Mouse (Mus musculus): ENCODE results near the gene Lmx1a. TPM values are rescaled to one million over a fixed set of nuclear protein-coding genes. Genes with fewer than 3 reads are reported as not detected.

Lmx1a gene
- polyA plus RNA-seq, 1 experiment, result 0.18 TPM

GRCm38 (mm10) chr1:167736793-167737192 is 47.8 kb downstream of the Lmx1a start:
- TF ChIP-seq POLR2A (IDR thresholded peaks at IDR 0.05; ENCODE audit: insufficient read depth, low read length) (no peak), EP300 (IDR thresholded peaks at IDR 0.05; ENCODE audit: insufficient read depth, low read depth, low read length) (no peak), CTCF (IDR thresholded peaks at IDR 0.05; ENCODE audit: low read depth, low read length) (no peak)
- no peaks in the 10 kb centered on the region for H3K9me3 ChIP-seq (replicated peaks; ENCODE audit: control insufficient read depth, insufficient read depth, low read length, poor library complexity, severe bottlenecking)
- H3K27me3 ChIP-seq (ENCODE audit: control insufficient read depth, insufficient read depth, low read length, poor library complexity, severe bottlenecking), result no peaks in the 10 kb centered on the region
- no peak overlapping the region for H3K9ac ChIP-seq (ENCODE audit: low read depth, poor library complexity, severe bottlenecking)
- H3K36me3 ChIP-seq (ENCODE audit: control insufficient read depth, insufficient read depth, low read length, poor library complexity, severe bottlenecking), result no peaks in the 10 kb centered on the region
- no peak overlapping the region for H3K4me3 ChIP-seq (ENCODE audit: low read depth, low read length)
- H3K4me1 ChIP-seq (ENCODE audit: control insufficient read depth, insufficient read depth, low read length), result no peaks in the 10 kb centered on the region
- H3K27ac ChIP-seq (ENCODE audit: insufficient read depth, low read length), result no peak overlapping the region

DNA sequence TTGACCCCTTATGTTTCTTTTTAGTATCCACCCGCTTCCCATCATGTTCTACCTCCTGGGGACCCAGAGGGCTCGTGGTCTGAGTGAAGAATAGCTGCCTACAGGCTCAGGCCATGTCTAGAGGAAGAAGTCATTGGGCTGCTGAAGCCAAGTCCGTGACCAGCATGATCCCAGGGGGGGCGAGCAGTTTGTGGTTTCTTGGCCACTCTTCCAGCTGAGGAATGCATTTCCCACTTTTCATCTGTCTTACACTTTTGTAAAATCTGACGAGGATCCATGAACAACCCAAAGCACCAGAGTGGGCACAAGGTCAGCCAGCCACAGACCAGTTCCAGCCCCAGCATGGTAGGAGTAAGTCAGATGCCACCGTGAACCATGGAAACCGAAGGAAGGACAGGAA is 50.2 kb downstream of the Lmx1a start:
- Histone ChIP-seq H3K4me1 (ENCODE audit: control insufficient read depth, insufficient read depth, low read length) (no peaks in the 10 kb centered on the region), H3K9ac (ENCODE audit: low read depth, poor library complexity, severe bottlenecking) (no peak overlapping the region), H3K9me3 (replicated peaks; ENCODE audit: control insufficient read depth, insufficient read depth, low read length, poor library complexity, severe bottlenecking) (no peaks in the 10 kb centered on the region), H3K36me3 (ENCODE audit: control insufficient read depth, insufficient read depth, low read length, poor library complexity, severe bottlenecking) (no peaks in the 10 kb centered on the region), H3K4me3 (ENCODE audit: low read depth, low read length) (no peak overlapping the region), H3K27me3 (ENCODE audit: control insufficient read depth, insufficient read depth, low read length, poor library complexity, severe bottlenecking) (no peaks in the 10 kb centered on the region; the same call in 1 of the 2 replicates), H3K27ac (ENCODE audit: insufficient read depth, low read length) (no peak overlapping the region)
- TF ChIP-seq POLR2A (IDR thresholded peaks at IDR 0.05; ENCODE audit: insufficient read depth, low read length) (no peak), EP300 (IDR thresholded peaks at IDR 0.05; ENCODE audit: insufficient read depth, low read depth, low read length) (no peak), CTCF (IDR thresholded peaks at IDR 0.05; ENCODE audit: low read depth, low read length) (no peak)

DNA sequence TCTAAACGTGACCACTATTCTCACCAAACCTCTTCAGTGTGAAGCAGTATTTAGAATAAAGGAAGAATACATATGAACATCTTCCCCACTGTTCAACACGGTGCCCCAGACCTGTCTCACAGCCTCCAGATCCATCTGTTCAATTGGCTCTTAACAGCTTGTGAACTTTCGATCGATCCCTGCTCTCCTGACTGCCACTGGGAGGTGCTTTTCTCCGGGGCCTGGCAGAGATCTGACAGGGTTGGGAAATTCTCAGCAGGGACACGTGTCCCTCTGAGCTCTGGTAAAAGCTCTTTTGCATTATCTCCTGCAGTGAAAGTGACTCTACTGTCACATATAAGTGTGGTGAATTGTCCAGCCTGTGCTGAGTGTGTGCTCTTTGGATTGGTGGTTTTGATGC is 57.6 kb downstream of the Lmx1a start:
- Histone ChIP-seq H3K4me3 (ENCODE audit: low read depth, low read length) (no peak overlapping the region), H3K9ac (ENCODE audit: low read depth, poor library complexity, severe bottlenecking) (no peak overlapping the region), H3K27me3 (ENCODE audit: control insufficient read depth, insufficient read depth, low read length, poor library complexity, severe bottlenecking) (no peaks in the 10 kb centered on the region; the same call in 1 of the 2 replicates), H3K36me3 (ENCODE audit: control insufficient read depth, insufficient read depth, low read length, poor library complexity, severe bottlenecking) (no peaks in the 10 kb centered on the region), H3K9me3 (replicated peaks; ENCODE audit: control insufficient read depth, insufficient read depth, low read length, poor library complexity, severe bottlenecking) (no peaks in the 10 kb centered on the region), H3K27ac (ENCODE audit: insufficient read depth, low read length) (no peak overlapping the region), H3K4me1 (ENCODE audit: control insufficient read depth, insufficient read depth, low read length) (no peaks in the 10 kb centered on the region)
- TF ChIP-seq POLR2A (IDR thresholded peaks at IDR 0.05; ENCODE audit: insufficient read depth, low read length), result no peak
- no peak for TF ChIP-seq EP300 (IDR thresholded peaks at IDR 0.05; ENCODE audit: insufficient read depth, low read depth, low read length)
- no peak for TF ChIP-seq CTCF (IDR thresholded peaks at IDR 0.05; ENCODE audit: low read depth, low read length)

DNA sequence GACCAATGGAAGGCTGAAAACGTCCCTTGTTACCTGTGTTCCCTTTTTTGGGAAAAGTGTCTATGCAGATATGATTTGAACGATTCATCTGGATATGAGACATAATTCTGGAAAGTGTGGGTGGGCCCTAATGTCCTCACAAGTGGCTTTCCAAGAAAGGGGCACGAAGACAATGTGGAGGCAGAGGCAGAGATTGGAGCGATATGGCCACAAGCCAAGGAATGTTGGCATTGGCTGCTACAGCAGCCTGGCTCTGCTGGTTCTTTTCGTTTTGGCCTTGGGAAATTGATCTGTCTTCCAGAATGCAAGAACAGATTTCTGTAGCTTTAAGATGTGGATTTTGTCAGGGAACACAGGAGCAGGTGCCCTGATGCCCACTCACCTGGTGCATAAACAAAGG is 63.6 kb downstream of the Lmx1a start:
- Histone ChIP-seq H3K27ac (ENCODE audit: insufficient read depth, low read length) (no peak overlapping the region), H3K27me3 (ENCODE audit: control insufficient read depth, insufficient read depth, low read length, poor library complexity, severe bottlenecking) (no peaks in the 10 kb centered on the region), H3K9ac (ENCODE audit: low read depth, poor library complexity, severe bottlenecking) (no peak overlapping the region), H3K4me3 (ENCODE audit: low read depth, low read length) (no peak overlapping the region), H3K9me3 (replicated peaks; ENCODE audit: control insufficient read depth, insufficient read depth, low read length, poor library complexity, severe bottlenecking) (no peaks in the 10 kb centered on the region), H3K4me1 (ENCODE audit: control insufficient read depth, insufficient read depth, low read length) (no peaks in the 10 kb centered on the region), H3K36me3 (ENCODE audit: control insufficient read depth, insufficient read depth, low read length, poor library complexity, severe bottlenecking) (no peaks in the 10 kb centered on the region)
- no peak for TF ChIP-seq CTCF (IDR thresholded peaks at IDR 0.05; ENCODE audit: low read depth, low read length)
- no peak for TF ChIP-seq POLR2A (IDR thresholded peaks at IDR 0.05; ENCODE audit: insufficient read depth, low read length)
- TF ChIP-seq EP300 (IDR thresholded peaks at IDR 0.05; ENCODE audit: insufficient read depth, low read depth, low read length), result no peak

DNA sequence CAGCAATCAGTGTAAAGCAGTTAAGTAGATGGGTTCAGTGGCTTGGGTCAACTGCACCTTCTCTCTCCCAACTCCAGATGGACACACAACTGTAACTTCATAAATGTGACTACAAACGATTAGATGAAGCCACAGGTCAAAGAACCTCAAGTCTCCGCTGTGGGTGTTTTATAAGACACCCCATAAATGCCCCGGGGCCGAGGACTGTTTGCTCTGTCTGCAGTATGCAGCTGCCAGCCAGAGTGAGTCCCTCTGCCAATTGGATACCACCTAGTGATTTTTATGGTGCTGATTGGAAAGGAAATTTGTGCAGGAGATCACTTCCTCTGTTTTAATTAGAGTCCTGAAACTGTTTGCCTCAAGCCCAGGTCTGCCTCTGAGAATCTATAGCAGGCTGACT is 65.0 kb downstream of the Lmx1a start:
- Histone ChIP-seq H3K27me3 (ENCODE audit: control insufficient read depth, insufficient read depth, low read length, poor library complexity, severe bottlenecking) (no peaks in the 10 kb centered on the region), H3K4me3 (ENCODE audit: low read depth, low read length) (no peak overlapping the region), H3K4me1 (ENCODE audit: control insufficient read depth, insufficient read depth, low read length) (no peaks in the 10 kb centered on the region), H3K9ac (ENCODE audit: low read depth, poor library complexity, severe bottlenecking) (no peak overlapping the region), H3K36me3 (ENCODE audit: control insufficient read depth, insufficient read depth, low read length, poor library complexity, severe bottlenecking) (no peaks in the 10 kb centered on the region), H3K9me3 (replicated peaks; ENCODE audit: control insufficient read depth, insufficient read depth, low read length, poor library complexity, severe bottlenecking) (no peaks in the 10 kb centered on the region), H3K27ac (ENCODE audit: insufficient read depth, low read length) (no peak overlapping the region)
- TF ChIP-seq POLR2A (IDR thresholded peaks at IDR 0.05; ENCODE audit: insufficient read depth, low read length), result no peak
- no peak for TF ChIP-seq EP300 (IDR thresholded peaks at IDR 0.05; ENCODE audit: insufficient read depth, low read depth, low read length)
- TF ChIP-seq CTCF (IDR thresholded peaks at IDR 0.05; ENCODE audit: low read depth, low read length), result no peak

DNA sequence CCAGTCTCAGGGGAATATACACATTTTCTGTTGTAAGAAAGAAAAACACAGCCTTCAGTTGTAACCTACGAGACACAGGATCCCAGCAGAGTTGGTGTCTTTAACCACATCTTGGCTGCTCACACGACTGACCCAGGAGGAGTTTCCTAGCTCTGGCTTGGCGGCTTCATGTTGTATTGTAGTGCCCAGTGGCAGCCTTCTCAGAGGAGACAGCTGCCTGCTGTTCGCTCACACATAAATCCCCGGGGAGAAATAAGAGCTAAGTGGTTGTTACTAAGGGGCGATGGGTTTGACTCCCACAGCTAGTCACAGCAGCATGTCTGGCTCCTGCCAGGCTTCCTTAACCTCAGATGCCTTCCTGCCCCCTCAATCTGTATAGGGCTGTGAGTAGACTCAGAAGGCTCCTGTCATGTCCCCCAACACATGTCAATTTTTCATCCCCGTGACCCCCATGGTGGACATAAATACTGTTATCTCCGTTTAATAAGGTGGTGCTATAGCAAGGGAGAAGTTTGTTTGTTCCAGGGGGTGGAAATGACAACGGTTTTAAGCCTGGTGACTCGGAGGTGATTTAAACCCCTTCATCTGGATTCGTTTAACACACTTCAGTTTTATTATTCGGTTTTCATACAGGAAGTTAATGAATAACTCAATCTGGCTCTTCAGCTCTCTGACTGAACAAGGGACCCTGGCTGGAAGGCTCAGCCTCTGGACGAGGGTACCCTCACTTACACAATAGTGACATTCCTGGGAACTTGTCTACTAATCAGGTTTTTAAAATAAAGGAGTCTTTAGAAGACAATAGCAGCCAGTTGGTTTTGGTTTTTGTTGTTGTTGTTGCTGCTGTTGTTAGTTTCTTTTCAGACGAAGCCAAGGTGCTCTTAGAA is 65.8 kb downstream of the Lmx1a start:
- Histone ChIP-seq H3K27ac (ENCODE audit: insufficient read depth, low read length) (no peak overlapping the region), H3K9ac (ENCODE audit: low read depth, poor library complexity, severe bottlenecking) (no peak overlapping the region), H3K4me1 (ENCODE audit: control insufficient read depth, insufficient read depth, low read length) (no peaks in the 10 kb centered on the region), H3K27me3 (ENCODE audit: control insufficient read depth, insufficient read depth, low read length, poor library complexity, severe bottlenecking) (no peaks in the 10 kb centered on the region), H3K9me3 (replicated peaks; ENCODE audit: control insufficient read depth, insufficient read depth, low read length, poor library complexity, severe bottlenecking) (no peaks in the 10 kb centered on the region), H3K4me3 (ENCODE audit: low read depth, low read length) (no peak overlapping the region), H3K36me3 (ENCODE audit: control insufficient read depth, insufficient read depth, low read length, poor library complexity, severe bottlenecking) (no peaks in the 10 kb centered on the region)
- no peak for TF ChIP-seq EP300 (IDR thresholded peaks at IDR 0.05; ENCODE audit: insufficient read depth, low read depth, low read length)
- TF ChIP-seq POLR2A (IDR thresholded peaks at IDR 0.05; ENCODE audit: insufficient read depth, low read length), result no peak
- TF ChIP-seq CTCF (IDR thresholded peaks at IDR 0.05; ENCODE audit: low read depth, low read length), result no peak

All from ES-Bruce4 (cell line).